Mouse (Mus musculus): ENCODE measurements around the gene Mff.

Gene Mff

DNA sequence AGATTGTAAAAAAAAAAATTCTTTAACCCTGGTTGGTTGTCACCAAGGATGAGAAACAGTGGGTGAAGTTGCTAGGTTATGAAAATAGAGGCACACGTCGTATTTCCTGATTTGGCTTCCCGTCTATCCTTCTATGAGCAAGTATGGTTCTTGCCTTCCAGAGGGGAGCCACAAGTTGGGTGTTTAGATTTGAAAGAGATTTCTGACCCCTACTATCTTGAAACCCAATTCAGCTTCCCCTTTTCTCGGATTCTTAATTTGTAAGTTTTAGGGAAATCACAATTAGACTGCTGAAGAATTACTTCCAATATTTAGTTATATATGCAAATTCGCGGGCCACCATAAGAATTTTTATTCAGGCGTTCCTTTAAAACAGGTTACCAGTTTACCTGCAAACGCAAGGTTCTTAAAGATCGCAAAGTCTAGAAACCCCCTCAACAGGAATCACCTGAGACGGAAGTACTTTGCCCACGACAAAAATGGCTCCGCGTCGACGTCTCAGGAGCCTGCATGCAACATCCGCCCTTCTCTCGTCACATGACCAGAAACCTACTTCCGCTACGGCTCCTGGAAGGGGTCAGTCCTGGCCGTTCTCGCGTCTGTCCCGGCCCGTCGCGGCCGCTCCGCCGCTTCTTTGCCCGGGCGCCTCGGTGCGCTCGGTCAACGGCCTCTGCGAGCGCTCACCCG, at the start of gene Mff:
TSS of gene Mff (plus strand) at position 552 of the 687 bp plus-strand sequence.
- DNase-seq (ENCODE audit: low read depth, low spot score): peak; percentile 92

DNA sequence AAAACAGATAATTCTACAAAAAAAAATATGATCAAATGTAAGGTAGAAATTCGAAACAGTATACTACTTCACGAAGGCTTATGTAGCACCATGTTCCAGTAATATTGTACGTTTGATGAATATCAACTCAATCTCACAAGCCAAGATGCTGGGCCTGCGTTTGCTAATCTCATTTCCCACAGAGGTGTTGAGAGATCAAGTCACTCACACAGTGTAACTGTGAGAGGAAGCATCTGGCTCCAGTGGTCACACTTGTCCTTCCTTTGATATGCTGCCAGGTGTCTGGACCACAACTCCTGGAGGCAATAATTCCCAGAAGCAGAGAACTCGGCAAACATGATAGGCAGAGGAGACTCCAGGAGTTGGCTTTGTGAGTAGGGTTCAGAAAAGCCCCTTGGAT, 38.4 kb upstream of the Mff start:
- DNase-seq (ENCODE audit: low read depth, low spot score): no peak

DNA sequence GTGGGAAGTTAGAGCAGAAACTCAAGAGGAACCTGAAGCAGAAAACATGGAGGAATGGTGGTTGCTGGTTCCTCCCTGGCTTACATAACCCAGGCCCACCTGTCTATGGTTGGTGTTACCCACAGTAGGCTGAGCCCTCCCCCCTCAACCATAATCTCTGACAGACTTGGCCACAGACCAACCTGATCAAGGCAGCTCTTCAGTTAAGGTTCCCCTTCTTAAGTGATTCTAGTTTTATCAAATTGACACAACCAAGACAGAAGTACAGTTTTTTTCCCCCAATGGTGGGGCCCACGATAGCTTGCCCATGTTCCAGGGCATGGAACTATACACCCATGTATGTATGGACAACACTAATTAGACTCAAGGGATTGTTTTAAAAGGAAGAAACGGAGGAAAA, 37.8 kb upstream of the Mff start:
- DNase-seq (ENCODE audit: low read depth, low spot score): no peak

DNA sequence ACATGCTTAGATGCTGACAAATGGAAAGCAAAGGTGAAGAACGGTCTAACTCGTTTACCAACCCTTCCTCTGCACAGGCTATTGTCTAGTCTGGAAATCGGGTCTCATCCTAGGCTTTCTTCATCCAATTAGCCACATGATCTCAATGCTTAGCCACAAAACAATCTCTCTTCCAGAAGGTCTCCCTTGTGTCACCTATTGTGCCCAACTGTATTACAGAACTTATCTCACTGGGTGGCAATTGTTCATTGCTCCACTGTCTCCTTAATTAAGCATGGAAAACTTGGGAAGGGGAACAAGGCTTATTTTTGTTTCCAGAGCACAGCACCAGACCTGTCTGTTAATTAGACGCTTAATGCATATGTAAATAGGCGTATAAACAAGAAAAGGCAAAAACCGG, 36.8 kb upstream of the Mff start:
- no peak for DNase-seq (ENCODE audit: low read depth, low spot score)

DNA sequence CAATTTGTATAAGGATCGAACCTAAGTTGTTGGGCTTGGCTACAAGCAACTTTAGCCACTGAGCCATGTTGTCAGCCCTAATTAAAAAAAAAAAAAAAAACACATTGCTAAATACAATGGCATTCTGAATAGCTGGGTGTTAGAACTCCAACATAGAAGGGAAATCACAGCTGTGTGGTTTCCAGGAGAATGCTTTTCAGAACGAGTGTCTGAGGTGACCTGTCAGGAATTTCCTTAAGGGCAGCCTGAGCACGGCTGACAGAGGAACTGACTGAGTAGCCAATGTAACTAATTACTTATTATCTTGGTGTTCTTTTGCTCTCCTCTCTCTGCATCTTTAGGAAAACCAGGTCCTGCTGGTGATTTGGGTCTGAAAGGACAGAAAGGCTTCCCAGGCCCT, 28.8 kb upstream of the Mff start:
- DNase-seq (ENCODE audit: low read depth, low spot score): no peak

DNA sequence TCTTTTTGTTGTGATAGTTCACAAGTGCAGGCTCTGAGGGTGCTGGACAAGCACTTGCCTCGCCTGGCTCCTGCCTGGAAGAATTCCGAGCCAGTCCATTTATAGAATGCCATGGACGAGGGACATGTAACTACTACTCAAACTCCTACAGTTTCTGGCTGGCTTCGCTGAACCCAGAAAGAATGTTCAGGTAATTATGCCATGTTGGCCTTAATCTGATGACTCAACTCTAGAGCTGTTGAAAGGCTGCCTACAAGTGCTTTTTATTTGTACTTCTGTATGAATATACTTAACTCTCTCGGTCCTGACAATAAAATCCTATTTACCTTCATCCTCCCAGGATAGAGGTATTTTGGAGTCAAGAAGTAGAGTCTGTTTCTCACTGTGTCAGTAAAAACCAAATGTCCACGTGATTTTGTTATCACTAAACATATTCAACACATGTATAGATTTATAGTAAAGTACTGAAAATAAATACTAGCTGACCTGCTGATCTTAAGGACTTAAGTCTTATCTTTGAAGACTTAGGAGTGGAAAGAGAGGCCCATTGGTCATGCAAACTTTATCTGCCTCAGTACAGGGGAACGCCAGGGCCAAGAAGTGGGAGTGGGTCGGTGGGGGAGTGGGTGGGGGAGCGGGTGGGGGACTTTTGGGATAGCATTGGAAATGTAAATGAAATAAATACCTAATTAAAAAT, 6.7 kb upstream of the Mff start:
- no peak for DNase-seq (ENCODE audit: low read depth, low spot score)

DNA sequence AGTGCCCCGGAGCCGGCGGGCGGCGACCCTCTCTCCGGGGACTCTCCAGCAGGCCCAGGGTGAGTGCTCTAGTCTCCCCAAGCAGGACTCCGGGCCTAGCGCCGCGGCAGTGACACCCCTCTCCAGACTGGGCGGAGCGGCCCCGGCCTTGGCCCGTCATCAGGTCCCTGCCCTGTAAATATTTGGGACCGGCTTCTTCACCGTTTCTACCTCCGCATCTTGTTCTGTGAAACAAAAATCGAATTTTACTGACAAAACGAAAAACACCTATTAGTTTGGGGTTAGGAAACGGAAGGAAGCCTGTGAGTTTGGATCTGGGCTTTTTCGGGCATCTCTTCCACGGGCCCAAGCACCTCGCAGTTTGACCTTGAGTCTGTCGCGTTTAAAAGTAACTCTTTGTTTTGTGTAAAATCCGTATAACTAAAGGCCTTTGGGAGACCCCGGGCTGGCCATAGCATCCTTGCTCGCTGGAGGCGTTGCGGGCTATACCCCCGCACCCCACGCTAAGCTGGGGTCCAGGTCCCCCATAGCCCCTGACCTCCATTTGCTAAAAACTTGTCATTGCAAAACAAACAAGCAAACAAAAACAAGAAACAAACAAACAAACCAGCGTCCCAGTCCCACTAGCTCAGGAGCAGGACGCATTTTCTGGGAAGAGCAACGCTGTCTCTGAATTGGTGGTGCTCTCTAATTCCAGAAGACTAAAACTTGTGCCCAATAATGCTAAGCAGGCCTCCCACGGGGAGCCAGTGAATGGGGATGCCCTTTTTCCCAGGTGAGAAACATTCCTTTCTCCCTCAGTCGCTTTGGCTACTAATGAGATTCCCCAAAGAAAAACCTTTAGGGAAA, 560 bp downstream of the Mff start:
- DNase-seq (ENCODE audit: low read depth, low spot score): no peak

DNA sequence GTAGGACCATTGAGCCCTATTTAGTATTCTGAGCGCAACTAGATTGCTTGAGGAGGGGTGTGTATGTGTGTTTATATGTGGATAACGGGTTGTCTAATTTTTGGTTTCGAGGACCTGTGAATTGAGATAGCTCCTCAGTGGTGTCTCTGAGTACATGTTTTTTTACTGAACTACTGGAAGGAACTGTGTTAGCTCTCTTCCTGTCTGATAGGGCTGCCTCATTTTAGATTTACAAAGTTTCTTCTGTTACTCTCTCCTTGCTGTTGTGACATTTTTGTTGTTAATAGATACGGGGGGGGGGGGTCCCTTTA, 1.1 kb downstream of the Mff start:
- DNase-seq (ENCODE audit: low read depth, low spot score): no peak

DNA sequence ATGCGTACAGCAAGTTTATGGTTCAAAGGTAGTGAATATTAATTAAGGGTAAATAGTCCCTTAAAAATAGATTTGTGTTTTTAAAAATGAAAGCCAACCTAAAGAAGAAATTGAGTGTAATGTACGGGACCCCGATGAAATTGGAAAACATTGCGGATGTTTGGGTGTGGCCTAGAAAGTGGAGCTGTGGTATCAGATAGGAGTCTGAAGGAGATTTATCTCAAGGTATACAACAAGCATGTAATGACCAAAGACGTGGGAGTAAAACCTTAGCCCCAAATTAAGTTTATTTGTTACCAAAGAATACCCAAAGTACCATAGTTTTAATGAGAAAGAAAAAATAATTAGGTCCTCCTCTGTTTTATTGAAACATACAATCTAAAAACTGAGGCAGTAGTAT, 1.8 kb downstream of the Mff start:
- no peak for DNase-seq (ENCODE audit: low read depth, low spot score)

DNA sequence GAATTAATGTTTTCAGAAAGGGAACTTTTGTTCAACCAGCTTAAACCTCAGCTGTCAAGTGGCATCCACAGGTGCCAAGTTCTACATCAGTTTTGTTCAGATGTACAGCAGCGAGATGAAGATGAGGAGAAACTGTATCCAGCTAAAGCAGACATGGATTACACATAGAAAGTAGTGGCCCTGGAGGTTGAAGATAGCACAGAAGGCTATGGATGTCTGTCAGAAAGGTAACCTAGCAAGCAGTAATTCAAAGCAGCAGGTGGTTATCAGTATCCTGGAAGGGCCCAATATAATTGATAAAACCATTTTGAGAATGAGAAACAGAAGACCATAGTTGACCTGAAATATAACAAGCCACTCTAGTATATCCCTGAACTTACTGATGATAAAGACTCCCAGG, 8.7 kb downstream of the Mff start:
- DNase-seq (ENCODE audit: low read depth, low spot score): no peak

DNA sequence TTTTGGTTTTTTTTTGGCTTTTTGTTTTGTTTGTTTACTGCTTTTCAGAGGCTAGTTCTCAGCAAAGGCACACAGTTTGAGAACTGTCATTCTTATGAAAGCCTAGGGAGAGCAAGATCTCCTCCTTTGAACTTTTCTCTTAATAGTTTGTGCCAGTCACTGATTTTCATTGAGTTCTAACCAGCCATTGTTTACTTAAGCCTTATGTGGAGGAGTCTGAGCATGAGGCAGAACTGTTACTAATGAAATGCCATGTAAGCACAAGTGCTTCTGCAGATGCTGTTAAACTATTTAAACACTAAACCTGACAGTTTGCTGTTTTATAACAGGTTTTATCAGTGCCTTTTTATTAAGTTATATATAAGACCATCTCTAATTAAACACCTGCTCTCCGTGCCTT, 13.4 kb downstream of the Mff start:
- no peak for DNase-seq (ENCODE audit: low read depth, low spot score)

DNA sequence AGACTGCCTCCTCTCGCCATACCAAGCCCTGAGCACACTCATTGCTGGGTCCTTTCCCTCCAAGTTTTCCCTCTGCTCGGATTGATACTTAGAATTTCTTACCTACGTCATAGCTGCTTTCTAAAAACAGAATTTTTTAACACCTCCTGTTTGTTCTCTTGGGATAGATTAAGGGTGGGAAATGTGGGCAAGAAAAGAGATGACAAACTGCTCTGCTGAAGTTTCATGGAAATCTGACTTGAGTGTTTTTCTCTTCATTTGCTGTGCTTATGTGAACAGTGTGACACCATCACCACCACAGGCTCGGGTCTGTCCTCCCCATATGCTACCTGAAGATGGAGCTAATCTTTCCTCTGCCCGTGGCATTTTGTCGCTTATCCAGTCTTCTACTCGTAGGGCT, 16.8 kb downstream of the Mff start:
- no peak for DNase-seq (ENCODE audit: low read depth, low spot score)

DNA sequence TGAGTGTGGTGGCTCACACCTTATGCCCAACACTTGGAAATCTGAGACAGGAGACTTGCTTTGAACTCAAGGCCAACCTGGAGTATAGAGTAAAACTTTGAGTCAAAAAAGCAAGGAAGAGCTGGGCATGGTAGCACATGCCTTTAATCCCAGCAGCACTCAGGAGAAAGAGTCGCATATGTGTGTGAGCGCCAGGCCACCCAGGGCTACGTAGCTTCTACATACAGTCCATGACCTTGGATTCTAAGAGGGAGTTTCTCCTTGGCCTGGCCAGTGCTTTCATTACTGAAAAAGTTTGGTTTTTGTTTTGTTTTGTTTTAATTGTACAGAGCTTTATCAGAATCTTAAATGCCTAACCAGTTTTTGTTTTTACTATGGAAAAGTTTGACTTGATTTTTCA, 19.3 kb downstream of the Mff start:
- no peak for DNase-seq (ENCODE audit: low read depth, low spot score)

DNA sequence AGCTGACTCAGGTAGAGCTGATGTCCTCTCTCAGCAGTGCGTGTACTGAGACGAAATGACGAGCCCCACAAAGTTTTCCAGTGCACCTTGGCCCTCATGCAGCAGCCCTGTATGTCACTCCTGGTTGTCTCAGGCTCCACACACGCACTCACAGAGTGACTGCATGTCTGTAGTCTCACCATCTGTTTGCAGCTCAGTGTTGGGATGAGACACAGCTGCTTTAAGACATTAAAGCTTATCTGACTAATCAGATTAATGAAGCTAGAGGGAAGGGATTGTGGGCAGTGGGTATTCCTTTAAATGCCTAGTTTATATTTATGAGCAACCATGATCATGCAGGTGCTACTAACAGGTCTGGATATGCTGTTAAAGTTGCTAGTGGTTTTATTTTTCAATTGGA, 21.7 kb downstream of the Mff start:
- DNase-seq (ENCODE audit: low read depth, low spot score): no peak

DNA sequence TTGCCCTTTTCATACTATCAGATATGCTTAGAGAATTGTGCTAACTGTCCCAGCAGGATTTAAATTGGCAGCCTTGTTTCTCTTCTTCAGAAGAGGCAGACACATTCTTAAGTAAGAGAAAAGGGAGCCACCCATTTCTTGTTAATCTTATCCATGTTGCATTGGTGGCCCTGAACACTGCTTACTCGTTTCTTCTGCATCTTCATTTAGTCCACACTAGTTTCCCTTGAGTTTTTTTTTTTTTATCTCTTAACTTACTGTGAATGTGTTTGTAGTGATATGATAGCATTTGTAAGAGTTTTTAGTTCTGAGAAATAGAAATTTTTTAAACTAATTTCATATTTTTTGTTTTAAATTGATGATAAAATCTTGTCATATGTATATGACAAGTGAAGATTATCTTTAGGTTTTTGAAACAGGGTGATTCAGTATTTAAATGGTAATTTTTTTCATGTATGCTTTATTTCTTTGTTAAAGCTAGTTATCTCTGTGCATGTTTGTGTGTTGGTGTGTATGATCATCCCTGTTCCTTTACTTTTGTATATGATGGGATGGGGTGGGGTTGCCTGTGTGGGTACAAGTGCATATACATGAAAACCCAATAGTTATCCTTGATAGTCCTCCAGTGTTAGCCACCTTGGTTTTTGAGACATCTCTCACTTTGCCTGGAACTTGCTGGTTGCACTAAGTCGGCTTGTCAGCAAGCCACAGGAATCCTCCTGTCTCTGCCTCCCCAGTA, 23.2 kb downstream of the Mff start:
- no peak for DNase-seq (ENCODE audit: low read depth, low spot score)

DNA sequence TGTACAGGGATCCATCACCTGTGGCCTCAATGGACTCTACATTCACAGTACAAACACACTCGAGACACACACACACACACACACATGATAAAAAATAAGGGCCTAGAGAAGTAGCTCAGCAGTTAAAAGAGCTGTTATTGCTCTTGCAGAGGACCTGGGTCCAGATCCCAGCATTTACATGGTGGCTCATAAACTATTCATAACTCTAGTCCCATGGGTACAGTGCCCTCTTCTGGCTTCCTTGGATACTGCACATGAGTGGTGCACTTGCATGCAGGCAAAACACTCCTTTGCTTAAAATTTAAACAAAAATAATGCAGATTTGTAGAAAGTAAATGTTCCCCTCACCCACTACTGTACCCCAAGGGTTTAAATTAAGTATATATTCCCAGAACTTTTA, 34.8 kb downstream of the Mff start:
- no peak for DNase-seq (ENCODE audit: low read depth, low spot score)

DNA sequence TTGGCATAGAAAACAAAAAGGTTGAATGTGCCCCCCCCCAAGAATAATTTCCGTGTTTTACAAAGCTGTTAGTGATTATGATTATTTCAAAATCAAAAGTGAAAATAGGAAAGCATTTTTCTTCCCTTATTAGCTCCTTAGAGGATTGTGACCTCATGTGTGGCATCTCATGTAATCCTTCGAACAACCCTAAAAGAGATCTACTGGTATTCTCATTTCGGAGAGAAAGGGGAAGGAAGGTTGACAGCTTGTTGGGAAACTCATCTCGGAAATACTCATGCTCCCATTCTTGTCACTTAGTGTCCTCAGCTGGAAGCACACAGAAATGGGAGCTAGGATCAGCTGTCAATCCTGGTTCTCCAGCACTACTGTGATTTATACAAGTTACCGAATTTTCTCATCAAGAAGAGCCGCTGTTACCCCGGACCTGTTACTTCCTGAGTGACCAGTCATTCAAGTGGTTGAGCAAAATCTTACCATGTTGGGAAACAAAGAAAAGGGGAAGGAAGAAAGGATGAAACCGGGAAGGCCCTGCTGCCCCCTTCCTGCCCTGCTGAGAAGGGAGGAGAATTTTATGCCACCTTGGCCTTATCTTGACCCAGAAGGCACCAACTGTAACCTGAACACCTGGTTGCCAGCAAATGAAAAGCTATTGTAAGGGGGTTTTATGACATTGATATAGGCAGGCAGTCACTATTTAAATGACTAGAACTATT, 36.9 kb downstream of the Mff start:
- DNase-seq (ENCODE audit: low read depth, low spot score): no peak

DNA sequence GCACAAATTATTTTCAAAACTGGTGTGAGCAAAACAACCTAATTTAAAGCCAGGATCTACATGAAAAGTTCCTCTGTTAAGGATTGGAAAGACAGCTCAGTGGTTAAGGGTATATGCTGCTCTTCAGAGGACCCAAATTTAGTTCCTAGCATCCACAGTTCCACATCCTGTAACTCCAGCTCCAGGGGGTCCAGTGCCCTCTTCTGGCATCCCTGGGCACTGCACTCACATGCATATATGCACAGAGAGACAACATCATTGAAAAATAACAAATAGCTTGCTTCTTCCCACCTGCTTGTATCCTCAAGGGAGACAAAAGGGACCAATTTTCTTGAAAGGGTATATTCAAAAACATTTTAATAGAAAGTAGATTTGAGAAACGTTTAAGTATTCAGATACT, 37.6 kb downstream of the Mff start:
- no peak for DNase-seq (ENCODE audit: low read depth, low spot score)

DNA sequence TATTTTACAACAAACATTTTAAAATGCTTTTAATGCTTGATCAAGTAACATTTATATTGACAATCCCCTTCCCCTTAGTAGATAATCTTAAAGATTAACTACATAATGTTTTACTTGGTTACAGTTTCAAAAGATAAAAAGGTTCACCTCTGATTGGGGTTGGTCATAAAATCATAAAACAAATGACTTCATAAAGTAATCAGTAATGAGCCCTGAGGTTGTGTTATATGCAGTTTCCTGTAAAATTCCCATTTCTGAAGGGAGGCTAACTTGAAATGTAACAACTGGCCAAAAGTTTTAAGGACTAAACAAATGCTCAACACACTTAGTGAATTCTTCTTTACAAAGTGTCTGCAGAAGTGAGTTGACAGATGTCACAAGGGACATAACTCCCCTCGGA, 41.5 kb downstream of the Mff start:
- DNase-seq (ENCODE audit: low read depth, low spot score): no peak

DNA sequence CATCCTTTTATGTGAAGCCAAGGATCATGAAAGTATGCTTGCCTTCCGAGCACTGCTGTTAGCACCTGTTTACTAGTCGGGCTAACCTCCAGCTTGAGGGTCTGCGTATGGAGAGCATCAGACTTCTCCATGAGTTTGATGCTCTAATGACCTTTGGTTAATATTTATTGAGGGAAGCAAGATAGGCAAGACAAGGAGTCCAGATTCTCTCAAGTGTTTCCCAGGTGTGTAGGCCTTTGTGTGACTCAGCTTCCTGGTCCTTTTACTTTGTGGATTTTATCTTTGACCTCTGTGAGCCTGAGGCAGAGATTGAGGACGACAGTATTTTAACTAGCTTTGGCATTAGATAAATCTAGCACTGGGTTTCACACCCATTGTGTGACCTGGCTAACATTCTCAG, 42.0 kb downstream of the Mff start:
- no peak for DNase-seq (ENCODE audit: low read depth, low spot score)

DNA sequence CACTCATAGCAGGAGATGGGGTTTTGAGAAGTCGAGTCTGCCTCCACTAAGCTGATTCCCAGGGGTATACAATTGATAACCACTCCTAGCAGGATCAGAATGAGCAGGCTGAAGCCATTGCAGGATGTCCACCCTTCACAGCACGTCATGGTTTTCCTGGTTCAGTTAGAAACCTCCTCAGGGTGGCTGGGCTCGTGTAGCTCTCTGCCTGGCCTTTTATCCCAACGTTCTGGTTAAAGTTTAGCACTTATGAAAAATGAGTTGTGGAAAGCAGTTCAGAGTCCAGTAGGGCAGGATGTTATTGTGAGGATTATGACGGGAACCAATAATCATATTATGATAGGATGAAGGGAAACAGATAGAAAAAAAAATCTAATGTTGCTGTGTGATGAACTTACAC, 43.6 kb downstream of the Mff start, which contains the start of gene Tm4sf20:
TSS of gene Tm4sf20 (minus strand) at position 193 of the 400 bp plus-strand sequence.
- no peak for DNase-seq (ENCODE audit: low read depth, low spot score)

Measured in brain, embryonic 18.5 days (tissue).